Mouse (Mus musculus): Measurements from ENCODE around the gene Pex14. TPM values are rescaled to one million over a fixed set of nuclear protein-coding genes. Genes with fewer than 3 reads are reported as not detected.

The Pex14 gene
- polyA plus RNA-seq (2012), result 44.5 and 45.9 TPM in 2 replicates

DNA sequence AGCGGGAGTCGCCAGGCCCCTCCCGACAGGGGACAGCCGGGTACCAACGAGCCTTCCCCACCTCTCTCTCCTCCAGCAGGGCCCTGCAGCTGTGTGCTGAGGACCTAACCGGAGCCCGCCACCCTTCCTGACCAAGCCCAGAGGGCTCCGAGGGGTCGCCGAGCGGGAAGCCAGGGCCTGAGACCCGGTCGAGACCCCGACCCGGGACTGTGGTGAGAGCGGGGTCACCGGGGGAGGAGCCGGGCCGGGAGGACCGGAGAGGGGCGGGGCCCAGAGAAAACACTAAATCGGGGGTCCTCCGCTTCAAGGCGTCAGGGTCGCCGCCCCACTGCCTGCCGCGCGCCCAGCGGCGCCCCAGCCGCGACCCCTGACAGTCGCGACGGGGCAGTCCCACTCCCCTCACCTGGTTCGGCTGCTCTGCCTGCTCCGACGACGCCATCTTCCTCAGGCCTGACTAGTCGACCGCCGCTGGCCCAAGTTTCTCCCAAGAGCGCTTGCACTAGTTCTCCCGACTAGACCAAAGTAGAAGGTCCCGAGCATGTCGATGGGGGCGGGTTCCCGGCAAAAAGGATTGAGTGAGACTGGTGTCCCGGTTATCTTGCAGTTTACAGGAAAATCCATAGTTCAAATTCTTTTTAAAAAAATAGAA lies at the start of gene Pex14:
Gene Pex14, minus strand, starts transcription at position 508 of the 649 bp plus-strand sequence.

DNA sequence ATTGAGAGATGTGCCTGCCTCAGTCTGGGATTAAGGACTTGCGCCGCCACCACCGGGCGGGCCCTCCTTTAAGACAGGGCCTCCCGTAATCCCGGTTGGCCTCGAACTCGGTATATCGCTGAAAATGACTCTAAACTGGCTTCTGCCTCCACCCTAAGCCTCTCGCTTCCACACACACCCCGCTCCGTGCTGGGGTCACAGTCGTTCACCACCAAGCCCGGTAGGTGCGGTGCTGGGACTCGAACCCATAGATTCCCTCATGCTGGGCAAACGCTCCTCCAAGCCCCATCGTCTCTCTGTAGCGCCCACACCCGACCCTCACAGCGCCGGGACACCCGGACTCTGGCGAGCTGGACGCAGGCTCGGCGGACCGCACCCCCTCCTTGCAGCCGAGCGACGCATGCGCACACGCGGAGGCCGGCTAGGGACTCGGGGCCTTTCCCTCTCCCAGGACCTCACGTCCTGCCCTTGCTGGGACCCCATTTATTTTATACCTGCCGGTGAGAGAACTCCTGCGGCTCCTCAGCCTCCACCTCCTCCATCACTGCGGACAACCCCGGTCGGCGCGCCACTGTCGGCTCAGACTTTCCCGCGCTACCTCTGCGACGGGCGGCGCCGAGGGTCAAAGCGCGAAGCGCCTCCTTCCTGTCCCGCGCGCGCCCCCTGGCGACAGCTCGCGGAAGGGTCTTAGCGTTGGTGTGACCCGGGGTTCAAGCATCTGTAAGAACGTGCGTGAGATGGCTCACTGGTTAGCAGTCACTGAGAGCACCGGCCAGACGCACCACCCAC lies 37.5 kb upstream of the Pex14 start, which contains the start of gene Cenps:
Gene Cenps, minus strand, starts transcription at position 648 of the 789 bp plus-strand sequence.

DNA sequence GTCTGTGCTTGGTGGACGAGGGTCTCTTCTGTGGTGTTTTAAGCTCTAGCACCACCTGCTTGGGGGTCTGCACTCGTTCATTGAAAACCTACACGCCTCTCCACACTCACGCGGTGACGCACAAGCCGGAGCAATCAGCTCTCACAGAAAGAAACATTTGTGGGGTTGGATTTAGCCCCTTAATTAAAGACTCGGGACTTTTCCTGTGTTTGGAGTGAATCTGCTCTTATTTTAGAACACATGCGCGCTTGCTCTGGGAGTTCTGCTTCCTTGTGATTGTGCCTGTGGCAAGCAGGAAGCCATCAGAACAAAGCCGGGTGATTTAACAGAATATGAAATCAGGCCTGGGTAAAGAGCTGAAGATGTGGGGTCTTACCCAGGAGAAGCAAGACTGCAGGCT lies 27.0 kb upstream of the Pex14 start, which contains the start of gene Cort:
Gene Cort, minus strand, starts transcription at position 101 of the 400 bp plus-strand sequence.

DNA sequence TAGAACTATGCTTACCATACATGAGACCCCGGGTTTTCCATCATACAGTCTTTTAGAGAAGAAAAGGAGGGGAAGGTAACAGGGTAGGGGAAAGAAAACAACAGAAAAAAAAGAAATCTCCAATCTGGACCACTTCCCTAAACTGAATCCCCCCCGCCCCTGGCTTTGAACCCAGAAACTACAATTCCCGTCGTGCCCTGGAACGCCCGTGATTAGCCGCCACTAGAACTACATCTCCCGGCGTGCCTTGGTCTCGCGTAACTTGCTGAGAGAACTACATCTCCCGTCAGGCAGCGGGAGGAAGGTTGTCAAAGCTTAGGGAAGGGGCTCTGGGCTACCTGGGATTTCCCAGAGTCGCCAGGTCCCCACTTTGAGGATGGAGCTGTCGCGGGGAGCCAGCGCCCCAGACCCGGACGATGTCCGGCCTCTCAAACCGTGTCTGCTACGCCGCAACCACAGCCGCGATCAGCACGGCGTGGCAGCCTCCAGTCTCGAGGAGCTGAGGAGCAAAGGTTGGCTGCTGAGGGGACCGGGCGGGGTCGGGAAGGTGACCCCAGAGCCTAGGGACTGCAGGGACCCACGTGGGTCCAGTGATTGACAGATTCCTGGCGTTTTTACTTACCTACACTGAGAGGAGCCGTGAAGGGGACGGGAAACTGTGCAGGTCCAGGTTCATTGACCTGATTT lies 4.3 kb upstream of the Pex14 start, which contains the start of gene Dffa:
Gene Dffa, plus strand, starts transcription at position 272 of the 687 bp plus-strand sequence.

Other genes with a start within 250 kb of the Pex14 start
- 13.7 and 14.2 TPM in 2 replicates for gene Dffa, start 4.3 kb upstream of the Pex14 start, polyA plus RNA-seq (2012)
- 1.9 and 2.0 TPM in 2 replicates for gene Cort, start 26.9 kb upstream of the Pex14 start, polyA plus RNA-seq (2012)
- 29.0 and 29.7 TPM in 2 replicates for gene Cenps, start 37.8 kb upstream of the Pex14 start, polyA plus RNA-seq (2012)
- 249 and 299 TPM in 2 replicates for gene Pgd, start 66.9 kb upstream of the Pex14 start, polyA plus RNA-seq (2012)
- 1.5 and 1.8 TPM in 2 replicates for gene Kif1b, start 207.8 kb upstream of the Pex14 start, polyA plus RNA-seq (2012)